Mouse (Mus musculus) cerebellum, adult 2 months (tissue): ENCODE data around the gene Borcs6.
A peak's percentile ranks its signal among the peaks of the same experiment; 100 is the strongest.

Experiments
- CTCF ChIP-seq: fragments of 200-500 bp; IDR thresholded peaks from 2 replicates; pipeline ENCODE4 v1.5.1; 2011; ENCODE audit warnings: low read depth, mild to moderate bottlenecking, control low read depth, low read length, moderate library complexity, borderline replicate concordance; ENCODE audit not compliant: insufficient read depth
- POLR2A ChIP-seq: fragments of 200-500 bp; IDR thresholded peaks from 2 replicates; pipeline ENCODE4 v1.6.1; 2011; ENCODE audit warnings: low read length, control low read depth, borderline replicate concordance; ENCODE audit not compliant: insufficient read depth

DNA sequence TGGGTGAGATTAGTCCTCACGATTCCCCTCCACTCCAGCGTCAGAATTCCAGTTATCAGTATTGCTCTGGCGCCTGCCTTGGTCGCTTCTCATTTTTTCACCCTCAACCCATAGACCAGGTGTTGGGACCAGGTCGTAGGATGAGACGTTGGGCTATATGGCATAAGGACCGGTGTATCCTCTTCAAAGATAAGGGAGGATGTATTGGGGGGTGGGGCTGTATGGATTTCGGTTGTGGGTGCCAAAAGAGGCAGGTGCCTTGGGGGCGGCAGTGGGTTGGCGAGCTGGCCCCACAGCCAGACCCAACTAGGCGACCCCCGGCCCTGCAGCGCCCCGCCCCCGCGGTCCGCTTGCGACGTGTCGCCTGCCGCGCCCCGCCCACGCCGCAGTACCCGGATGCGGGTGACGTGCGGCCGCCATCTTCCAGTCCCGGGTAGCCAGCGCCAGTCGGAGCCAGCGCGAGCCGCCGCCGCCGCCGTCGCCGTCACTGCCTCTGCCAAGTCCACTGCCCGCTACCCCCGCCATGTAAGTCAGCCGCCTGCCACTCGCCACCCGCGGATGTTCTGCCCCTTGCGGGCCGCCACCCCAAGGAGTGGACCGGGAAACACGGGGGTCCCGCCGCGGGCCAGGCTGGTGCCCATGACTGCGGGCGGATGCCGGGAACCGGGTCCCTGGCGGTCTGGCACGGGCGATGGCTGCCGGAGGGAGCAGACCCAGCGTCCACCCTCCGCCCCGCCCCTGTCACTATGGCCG is 28.8 kb downstream of the Borcs6 start, which contains the start of gene Vamp2:
- TF ChIP-seq POLR2A (peak; percentile 79), CTCF (no peak)
